Mouse (Mus musculus) ES-E14 (cell line): Measurements from ENCODE around the gene Tox3. TPM values are rescaled to one million over a fixed set of nuclear protein-coding genes. Genes with fewer than 3 reads are reported as not detected.

Source experiments
- DNase-seq: peaks from one replicate; pipeline ENCODE4 v3.0.0-alpha.2; 2013; ENCODE audit warnings: low read depth, low spot score
- H3K27ac ChIP-seq: 2 replicates; pipeline ENCODE4 v1.5.1; 2012; ENCODE audit warnings: low read depth, mild to moderate bottlenecking, low read length, moderate library complexity, mixed read lengths; ENCODE audit not compliant: poor library complexity, insufficient read depth, severe bottlenecking
- H3K36me3 ChIP-seq: 2 replicates; pipeline ENCODE4 v1.6.1; 2012; ENCODE audit warnings: mild to moderate bottlenecking, low read length, moderate library complexity, mixed read lengths; ENCODE audit not compliant: control insufficient read depth, poor library complexity, insufficient read depth, severe bottlenecking
- H3K4me1 ChIP-seq, 2 experiments: fragments of 150-350 bp in 1 of 2; sonication (generic) in 1 of 2; 2 replicates each; pipeline ENCODE4 v1.6.1; 2012; ENCODE audit warnings: low read length in 2 of 2, mild to moderate bottlenecking in 1 of 2, mixed read lengths in 1 of 2; ENCODE audit not compliant: control insufficient read depth in 2 of 2, insufficient read depth in 2 of 2, poor library complexity in 1 of 2
- H3K4me3 ChIP-seq, 2 experiments: fragments of 150-350 bp in 1 of 2; sonication (generic) in 1 of 2; 2 replicates each; pipeline ENCODE4 v1.5.1; 2012; ENCODE audit warnings: low read length in 2 of 2, low read depth in 1 of 2, mild to moderate bottlenecking in 1 of 2, mixed read lengths in 1 of 2; ENCODE audit not compliant: insufficient read depth in 1 of 2, poor library complexity in 1 of 2, severe bottlenecking in 1 of 2
- H3K9ac ChIP-seq: 2 replicates; pipeline ENCODE4 v1.6.1; 2012; ENCODE audit warnings: low read depth, mild to moderate bottlenecking, low read length, mixed read lengths; ENCODE audit not compliant: poor library complexity, insufficient read depth, severe bottlenecking
- H3K9me3 ChIP-seq: fragments of 150-350 bp; sonication (generic); 2 replicates; pipeline ENCODE4 v1.6.1; 2012; ENCODE audit warnings: low read depth, mild to moderate bottlenecking, low read length; ENCODE audit not compliant: control insufficient read depth, insufficient read depth
- CHD2 ChIP-seq: IDR thresholded peaks from 2 replicates; pipeline ENCODE4 v1.6.1; 2014; ENCODE audit warnings: mild to moderate bottlenecking, low read depth, low read length, inconsistent platforms
- HCFC1 ChIP-seq: IDR thresholded peaks from 2 replicates; pipeline ENCODE4 v1.6.1; 2012; ENCODE audit warnings: low read length, inconsistent platforms, borderline replicate concordance; ENCODE audit not compliant: insufficient read depth
- MAFK ChIP-seq: IDR thresholded peaks from 2 replicates; pipeline ENCODE4 v1.6.1; 2014; ENCODE audit warnings: mild to moderate bottlenecking, low read depth, low read length, inconsistent platforms; ENCODE audit not compliant: insufficient read depth
- ZC3H11A ChIP-seq: IDR thresholded peaks from 2 replicates; pipeline ENCODE4 v1.6.1; 2012; ENCODE audit warnings: low read depth, mild to moderate bottlenecking, inconsistent platforms, low read length, borderline replicate concordance
- ZNF384 ChIP-seq: IDR thresholded peaks from 2 replicates; pipeline ENCODE4 v1.6.1; 2012; ENCODE audit warnings: low read depth, low read length, inconsistent platforms
- in situ Hi-C, 2 experiments: fragments of 600-800 bp; cut with MboI; formaldehyde crosslinking; loops; one replicate each; pipeline ENCODE4 v1.15.1; 2025; ENCODE audit warnings: low sequenced_read_pairs in 2 of 2, inconsistent platforms in 1 of 2; ENCODE audit not compliant: unreplicated experiment in 2 of 2
- total RNA-seq: library from RNA; depleted of rRNA; stranded (reverse); fragments of 300-350 nt; gene quantifications from 2 replicates; pipeline ENCODE4 v1.2.3, GENCODE M21; 2012

Tox3 gene
- total RNA-seq, 1 experiment = 0.67 TPM

DNA sequence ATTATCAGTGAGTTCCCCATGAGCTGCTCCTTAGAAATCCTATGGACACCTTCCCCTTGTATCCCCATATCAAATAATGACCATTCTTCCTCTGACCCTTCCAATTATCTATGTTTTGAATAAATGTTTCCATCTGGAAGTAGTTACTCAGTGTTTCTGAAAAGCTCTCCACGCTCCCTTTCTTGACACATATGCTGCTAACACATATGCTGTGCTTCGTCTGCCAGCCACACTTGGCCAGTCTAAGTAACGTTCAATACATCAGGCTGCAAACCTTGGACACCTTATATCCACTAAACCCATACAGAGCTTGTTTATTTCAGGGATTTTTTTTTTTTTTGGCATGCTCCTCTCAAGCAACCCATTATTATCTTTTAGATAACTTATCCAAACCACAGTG, 54.1 kb downstream of the Tox3 start:
- Histone ChIP-seq H3K9me3 (no peaks in the 10 kb centered on the region), H3K4me3 (no peak overlapping the region), H3K27ac (no peak overlapping the region), H3K9ac (no peak overlapping the region), H3K4me1 (peaks cover 2 to 6% of the 10 kb centered on the region in 2 experiments; a peak in 3 of 4 replicates), H3K36me3 (no peaks in the 10 kb centered on the region)
- no peak for DNase-seq
- in situ Hi-C loops = no loop called here
- TF ChIP-seq MAFK (no peak), ZNF384 (no peak), ZC3H11A (no peak), CHD2 (no peak), HCFC1 (no peak)

DNA sequence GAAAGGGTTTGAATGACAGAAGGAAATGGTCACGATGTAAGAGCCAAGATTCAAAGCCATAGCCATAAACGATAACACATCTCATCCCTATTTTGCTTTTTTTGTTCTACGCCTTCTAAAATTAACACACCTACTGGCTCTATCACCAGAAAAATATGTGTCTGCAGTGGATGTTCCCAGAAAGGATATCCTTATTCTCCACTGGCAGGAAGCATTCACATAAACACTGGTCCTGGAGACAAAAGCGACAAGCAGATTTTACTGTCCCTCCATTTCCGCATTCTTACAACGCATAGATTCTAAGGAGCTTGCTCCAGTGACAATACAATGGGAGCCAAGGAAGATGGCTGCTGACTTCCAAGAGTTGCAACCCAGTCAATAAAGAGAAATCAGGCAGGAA, 57.3 kb downstream of the Tox3 start:
- H3K36me3 ChIP-seq = no peaks in the 10 kb centered on the region
- H3K4me1 ChIP-seq = no peaks in the 10 kb centered on the region
- in situ Hi-C loops = no loop called here
- no peak for TF ChIP-seq CHD2
- no peak for TF ChIP-seq MAFK
- TF ChIP-seq HCFC1 = no peak
- TF ChIP-seq ZC3H11A = no peak
- TF ChIP-seq ZNF384 = no peak
- no peak for DNase-seq
- H3K27ac ChIP-seq = no peak overlapping the region
- no peak overlapping the region for H3K4me3 ChIP-seq
- H3K9ac ChIP-seq = no peak overlapping the region
- H3K9me3 ChIP-seq = no peaks in the 10 kb centered on the region

DNA sequence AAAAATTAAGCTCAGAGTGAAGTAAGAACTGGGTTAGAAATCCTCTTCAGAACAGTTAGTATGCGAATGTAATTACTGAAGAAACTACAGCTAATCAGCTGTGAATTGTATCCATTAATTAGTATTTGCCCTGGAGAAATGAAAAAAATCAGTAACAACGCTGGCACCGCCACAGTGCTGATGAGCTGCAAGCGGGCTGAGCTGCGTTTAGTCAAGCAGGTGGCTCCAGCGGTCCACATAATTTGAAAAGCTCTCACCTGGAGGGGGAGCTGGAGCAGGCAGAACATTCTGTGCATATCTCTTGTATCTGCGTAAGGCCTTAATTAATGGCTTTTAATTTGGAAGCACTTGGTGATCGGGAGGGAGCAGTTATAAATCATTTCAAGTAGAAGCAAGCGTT, 71.4 kb downstream of the Tox3 start:
- in situ Hi-C loops = no loop called here
- H3K36me3 ChIP-seq = no peaks in the 10 kb centered on the region

DNA sequence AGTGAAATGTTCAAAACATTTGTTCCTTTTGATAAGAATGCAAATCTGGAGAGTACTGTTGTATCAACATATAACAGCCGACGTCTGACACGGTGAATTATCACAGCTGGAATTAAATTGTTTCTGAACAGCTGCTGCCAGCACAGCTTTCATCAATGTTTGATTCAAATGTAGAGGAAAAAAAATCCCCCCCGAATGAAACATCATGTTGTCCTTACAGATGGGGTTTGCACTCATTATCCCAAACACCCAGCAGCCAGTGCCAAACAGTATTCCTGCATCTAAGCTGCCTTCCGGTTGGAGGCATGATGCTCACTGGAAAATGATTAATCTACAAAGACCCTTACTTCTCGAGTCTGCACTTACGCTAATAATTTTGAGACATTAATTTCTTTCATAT, 75.0 kb downstream of the Tox3 start:
- Histone ChIP-seq H3K9ac (no peak overlapping the region), H3K36me3 (no peaks in the 10 kb centered on the region), H3K4me1 (no peaks in the 10 kb centered on the region), H3K9me3 (no peaks in the 10 kb centered on the region), H3K27ac (no peak overlapping the region), H3K4me3 (no peak overlapping the region)
- no peak for DNase-seq
- TF ChIP-seq ZNF384 (no peak), HCFC1 (no peak), CHD2 (no peak), ZC3H11A (no peak), MAFK (no peak)
- in situ Hi-C loops = no loop called here

More for the DNA sequence above, 71.4 kb downstream of the Tox3 start:
- no peaks in the 10 kb centered on the region for H3K9me3 ChIP-seq
- H3K4me3 ChIP-seq = no peak overlapping the region
- no peak overlapping the region for H3K9ac ChIP-seq
- no peak overlapping the region for H3K27ac ChIP-seq
- no peak for DNase-seq
- TF ChIP-seq MAFK = no peak
- TF ChIP-seq ZNF384 = no peak
- TF ChIP-seq HCFC1 = no peak
- TF ChIP-seq CHD2 = no peak
- TF ChIP-seq ZC3H11A = no peak
- H3K4me1 ChIP-seq = no peaks in the 10 kb centered on the region

DNA sequence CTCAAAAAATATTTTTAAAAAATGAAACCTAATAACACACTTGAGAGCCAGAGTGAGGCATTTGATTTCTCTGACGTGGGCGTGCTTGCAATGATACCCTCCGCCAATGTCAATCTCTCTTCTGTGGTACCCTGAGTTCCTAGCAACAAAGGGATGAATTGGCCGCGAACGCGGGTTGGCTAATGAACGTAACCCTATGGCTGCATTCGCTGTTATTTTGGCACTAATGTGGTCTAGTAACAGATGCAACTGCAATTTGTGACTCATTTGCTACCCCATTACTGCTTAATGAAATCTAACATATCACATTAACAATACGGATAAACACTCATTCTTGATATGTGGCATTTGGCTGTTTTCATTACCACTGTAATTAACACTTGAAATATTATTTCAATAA, 76.2 kb downstream of the Tox3 start:
- Histone ChIP-seq H3K27ac (no peak overlapping the region), H3K4me1 (no peaks in the 10 kb centered on the region), H3K4me3 (no peak overlapping the region), H3K9ac (no peak overlapping the region), H3K9me3 (no peaks in the 10 kb centered on the region), H3K36me3 (no peaks in the 10 kb centered on the region)
- in situ Hi-C loops = no loop called here
- no peak for TF ChIP-seq ZNF384
- no peak for TF ChIP-seq CHD2
- TF ChIP-seq ZC3H11A = no peak
- TF ChIP-seq MAFK = no peak
- TF ChIP-seq HCFC1 = no peak
- DNase-seq = no peak
